Mouse (Mus musculus) ovary, postnatal 14 days (tissue): ENCODE data around the gene Dnajb12.
A peak's percentile ranks its signal among the peaks of the same experiment; 100 is the strongest.

Experiments
- DNase-seq: peaks from one replicate; pipeline ENCODE4 v3.0.0; 2022; ENCODE audit warnings: low spot score

Gene Dnajb12

GRCm38 (mm10) chr10:59879255-59880028 is at the start of gene Dnajb12:
Gene Dnajb12, plus strand, starts transcription at chr10:59879556.
- DNase-seq, result peak; percentile 91

- DNase-seq, result no peak
These were observed 49.5 kb upstream of the Dnajb12 start for GRCm38 (mm10) chr10:59829886-59830285.

- DNase-seq, result no peak
These were observed 47.4 kb upstream of the Dnajb12 start for GRCm38 (mm10) chr10:59831950-59832349.

GRCm38 (mm10) chr10:59835301-59836155 is 43.8 kb upstream of the Dnajb12 start:
- DNase-seq, result no peak

- DNase-seq, result no peak
These were observed 41.9 kb upstream of the Dnajb12 start for GRCm38 (mm10) chr10:59837490-59837889.

GRCm38 (mm10) chr10:59841434-59841833 is 37.9 kb upstream of the Dnajb12 start:
- no peak for DNase-seq

- DNase-seq, result no peak
These were observed 36.2 kb upstream of the Dnajb12 start for GRCm38 (mm10) chr10:59843125-59843524.

GRCm38 (mm10) chr10:59844686-59845085 is 34.7 kb upstream of the Dnajb12 start:
- no peak for DNase-seq

GRCm38 (mm10) chr10:59846416-59846815 is 32.9 kb upstream of the Dnajb12 start:
- no peak for DNase-seq

GRCm38 (mm10) chr10:59848079-59848877 is 31.1 kb upstream of the Dnajb12 start:
- no peak for DNase-seq

GRCm38 (mm10) chr10:59848953-59849352 is 30.4 kb upstream of the Dnajb12 start:
- DNase-seq, result no peak

GRCm38 (mm10) chr10:59849371-59849770 is 30.0 kb upstream of the Dnajb12 start:
- DNase-seq, result no peak

GRCm38 (mm10) chr10:59857157-59857556 is 22.2 kb upstream of the Dnajb12 start:
- no peak for DNase-seq

- no peak for DNase-seq
These were observed 18.7 kb upstream of the Dnajb12 start for GRCm38 (mm10) chr10:59860684-59861083.

GRCm38 (mm10) chr10:59861201-59861600 is 18.2 kb upstream of the Dnajb12 start:
- no peak for DNase-seq

GRCm38 (mm10) chr10:59862816-59863440 is 16.4 kb upstream of the Dnajb12 start:
- DNase-seq, result no peak

GRCm38 (mm10) chr10:59863620-59864019 is 15.7 kb upstream of the Dnajb12 start:
- no peak for DNase-seq

- DNase-seq, result no peak
These were observed 15.0 kb upstream of the Dnajb12 start for GRCm38 (mm10) chr10:59864232-59864875.

- peak; percentile 88 for DNase-seq
These were observed 14.3 kb upstream of the Dnajb12 start for GRCm38 (mm10) chr10:59864884-59865726.

- DNase-seq, result no peak
These were observed 11.1 kb upstream of the Dnajb12 start for GRCm38 (mm10) chr10:59868266-59868665.
